Mouse (Mus musculus) intestine, postnatal 0 days (tissue): ENCODE results near the gene Mcpt2. TPM values are rescaled to one million over a fixed set of nuclear protein-coding genes. Genes with fewer than 3 reads are reported as not detected.

Experiments used
- ATAC-seq: fragments of 200-750 bp; cut with Nextera tagmentation; 2 replicates; pipeline ENCODE4 v1.8.0; 2017; ENCODE audit warnings: mild to moderate bottlenecking, moderate TSS enrichment, moderate library complexity
- H3K27ac ChIP-seq: fragments of 300-500 bp; sonication (generic); 2 replicates; pipeline ENCODE4 v1.5.1; 2014; ENCODE audit warnings: mild to moderate bottlenecking, low read depth, low read length, moderate library complexity
- H3K27me3 ChIP-seq: fragments of 300-500 bp; sonication (generic); replicated peaks from 2 replicates; pipeline ENCODE4 v1.6.1; 2014; ENCODE audit warnings: low read length, mixed read lengths; ENCODE audit not compliant: control insufficient read depth, insufficient read depth
- H3K36me3 ChIP-seq: fragments of 300-500 bp; sonication (generic); 2 replicates; pipeline ENCODE4 v1.6.1; 2014; ENCODE audit warnings: mild to moderate bottlenecking, moderate library complexity; ENCODE audit not compliant: control insufficient read depth, insufficient read depth
- H3K4me1 ChIP-seq: fragments of 300-500 bp; sonication (generic); replicated peaks from 2 replicates; pipeline ENCODE4 v1.6.1; 2014; ENCODE audit warnings: antibody characterized with exemption, low read length, mixed read lengths; ENCODE audit not compliant: control insufficient read depth, insufficient read depth
- H3K4me2 ChIP-seq: fragments of 300-500 bp; sonication (generic); replicated peaks from 2 replicates; pipeline ENCODE4 v1.6.1; 2014; ENCODE audit warnings: low read depth, mild to moderate bottlenecking, moderate library complexity
- H3K4me3 ChIP-seq: fragments of 300-500 bp; sonication (generic); 2 replicates; pipeline ENCODE4 v1.5.1; 2014; ENCODE audit warnings: low read depth, low read length
- H3K9ac ChIP-seq: fragments of 300-500 bp; sonication (generic); 2 replicates; pipeline ENCODE4 v1.6.1; 2014; ENCODE audit warnings: mild to moderate bottlenecking, low read depth, low read length
- H3K9me3 ChIP-seq: fragments of 300-500 bp; sonication (generic); 2 replicates; pipeline ENCODE4 v1.6.1; 2016; ENCODE audit warnings: mixed run types; ENCODE audit not compliant: control insufficient read depth
- CTCF ChIP-seq: sonication (generic); IDR thresholded peaks from 2 replicates; pipeline ENCODE4 v1.5.1; 2016; ENCODE audit warnings: low read depth, mild to moderate bottlenecking, control low read depth, antibody characterized with exemption, moderate library complexity
- WGBS: fragments of 180-500 bp; shearing (Covaris S2); extraction: QIAGEN DNeasy Blood & Tissue Kit; methylation state at CpG from one replicate; pipeline ENCODE4 v1.1.7; 2014; 5-methylcytosine and 5-hydroxymethylcytosine counted together
- microRNA-seq: library from miRNA; unstranded; fragments of <30 nt; microRNA quantifications from one replicate; pipeline ENCODE4, GENCODE M21; 2016
- polyA plus RNA-seq: library from polyadenylated mRNA; unstranded; fragments of >200 nt; fragmentation: Nextera tagmentation; extraction: Ambion mirVana; gene quantifications from 2 replicates; pipeline ENCODE4 v1.2.1, GENCODE M21; 2015

The Mcpt2 gene
- polyA plus RNA-seq, 1 experiment from 2014 or later: 0.10 TPM

DNA sequence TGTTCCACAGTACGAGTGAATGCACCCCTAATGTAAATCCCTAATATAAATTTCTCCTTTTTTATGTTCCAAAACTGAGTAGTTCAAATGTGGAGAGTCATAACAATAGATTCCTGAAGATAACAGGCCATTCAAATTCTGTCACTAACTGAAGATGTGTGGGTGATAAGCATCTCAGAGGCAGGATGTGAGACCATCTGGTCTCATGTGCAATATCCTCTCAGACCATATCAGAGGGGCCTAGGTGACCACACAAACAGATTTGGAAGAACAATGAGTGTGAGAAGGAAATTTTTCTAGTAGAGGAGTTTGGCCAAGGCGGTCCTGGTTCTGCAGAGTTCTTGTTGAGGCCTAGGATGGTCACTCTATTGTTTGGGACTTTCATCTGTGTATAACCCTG is 51.5 kb downstream of the Mcpt2 start:
- no peaks in the 10 kb centered on the region for H3K27me3 ChIP-seq

More for the DNA sequence above, 51.5 kb downstream of the Mcpt2 start:
- Histone ChIP-seq H3K36me3 (no peaks in the 10 kb centered on the region), H3K9me3 (no peaks in the 10 kb centered on the region), H3K27ac (no peak overlapping the region), H3K9ac (no peak overlapping the region), H3K4me2 (no peak overlapping the region), H3K4me3 (no peak overlapping the region), H3K4me1 (no peaks in the 10 kb centered on the region)
- 69% methylated on average over 2 of the region's 2 CpGs for WGBS
- TF ChIP-seq CTCF: no peak
- no peak for ATAC-seq

Small RNAs within 50 kb of the gene (microRNA-seq; reads per million reads assigned to microRNA genes)
- not detected for gene Mir6949

Other genes with a start within 250 kb of the Mcpt2 start
- 5.9 and 6.1 TPM in 2 replicates for gene Nfatc4, start 218.9 kb upstream of the Mcpt2 start, polyA plus RNA-seq
- gene Nynrin, start 188.0 kb upstream of the Mcpt2 start, polyA plus RNA-seq: 2.2 and 2.5 TPM in 2 replicates
- 0.16 and 0.26 TPM in 2 replicates for gene Cbln3, start 157.6 kb upstream of the Mcpt2 start, polyA plus RNA-seq
- gene Khnyn, start 157.1 kb upstream of the Mcpt2 start, polyA plus RNA-seq: 5.1 and 6.3 TPM in 2 replicates
- 70.9 and 71.5 TPM in 2 replicates for gene Sdr39u1, start 141.7 kb upstream of the Mcpt2 start, polyA plus RNA-seq
- 5.8 and 6.4 TPM in 2 replicates for gene Cma1, start 97.4 kb upstream of the Mcpt2 start, polyA plus RNA-seq
- gene Cma2, start 91.1 kb upstream of the Mcpt2 start, polyA plus RNA-seq: not detected in 2 replicates
- 0.12 and 0.34 TPM in 2 replicates for gene Mcpt1, start 24.1 kb upstream of the Mcpt2 start, polyA plus RNA-seq
- not detected in 2 replicates for gene Mcpt9, start 11.5 kb upstream of the Mcpt2 start, polyA plus RNA-seq
- gene Mcpt4, start 20.3 kb downstream of the Mcpt2 start, polyA plus RNA-seq: 1.9 and 2.0 TPM in 2 replicates
- gene Mcpt8, start 43.2 kb downstream of the Mcpt2 start, polyA plus RNA-seq: not detected in 2 replicates
- not detected in 2 replicates for gene Ctsg, start 60.5 kb downstream of the Mcpt2 start, polyA plus RNA-seq
- not detected in 2 replicates for gene Gzme, start 78.6 kb downstream of the Mcpt2 start, polyA plus RNA-seq
- not detected in 2 replicates for gene Gzmd, start 90.6 kb downstream of the Mcpt2 start, polyA plus RNA-seq
- gene Gzmg, start 117.5 kb downstream of the Mcpt2 start, polyA plus RNA-seq: not detected in 2 replicates
- gene Gzmn, start 132.6 kb downstream of the Mcpt2 start, polyA plus RNA-seq: not detected in 2 replicates
- not detected in 2 replicates for gene Gzmf, start 169.4 kb downstream of the Mcpt2 start, polyA plus RNA-seq
- not detected in 2 replicates for gene Gzmc, start 192.6 kb downstream of the Mcpt2 start, polyA plus RNA-seq
- 0.21 and 0.34 TPM in 2 replicates for gene Gzmb, start 220.2 kb downstream of the Mcpt2 start, polyA plus RNA-seq